Mouse (Mus musculus): ENCODE data around the gene Chrd. TPM values are rescaled to one million over a fixed set of nuclear protein-coding genes. Genes with fewer than 3 reads are reported as not detected.

The Chrd gene
- polyA plus RNA-seq (2017; shearing (Covaris generic)) = not detected

DNA sequence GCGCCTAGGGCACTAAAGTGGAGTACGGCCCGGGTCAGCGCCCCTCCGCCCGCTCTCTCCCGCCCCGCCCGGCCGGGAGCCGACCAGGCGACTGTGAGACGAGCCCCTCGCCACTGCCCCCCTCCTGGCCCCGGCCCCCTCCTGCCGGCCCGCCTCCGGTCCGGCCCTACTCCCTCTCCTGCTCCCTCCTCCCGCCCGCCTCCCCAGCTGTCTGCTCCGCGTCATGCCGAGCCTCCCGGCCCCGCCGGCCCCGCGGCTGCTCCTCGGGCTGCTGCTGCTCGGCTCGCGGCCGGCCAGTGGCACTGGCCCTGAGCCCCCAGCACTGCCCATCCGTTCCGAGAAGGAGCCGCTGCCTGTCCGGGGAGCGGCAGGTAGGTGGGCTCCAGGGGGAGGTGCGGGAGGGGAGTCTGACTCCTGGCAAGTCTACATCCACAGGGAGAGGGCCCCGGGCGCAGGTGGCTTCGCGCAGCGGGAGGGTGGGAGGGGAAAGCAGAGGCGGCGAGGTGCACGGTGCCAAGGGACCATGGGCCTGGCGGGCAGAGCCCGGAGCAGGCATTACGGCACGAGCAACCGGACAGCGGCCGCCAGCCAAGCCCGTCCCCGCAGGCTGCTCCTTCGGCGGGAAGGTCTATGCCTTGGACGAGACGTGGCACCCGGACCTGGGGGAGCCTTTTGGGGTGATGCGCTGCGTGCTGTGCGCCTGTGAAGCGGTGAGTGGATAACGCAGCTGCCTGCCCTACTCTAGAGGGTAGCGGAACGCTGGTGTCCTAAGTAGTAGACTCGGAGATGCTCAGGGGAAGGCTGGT is at the start of gene Chrd:
Gene Chrd (plus strand): TSS at position 203 of the 806 bp plus-strand sequence.

GRCm38 (mm10) chr16:20693111-20693701 is 39.7 kb upstream of the Chrd start, which contains the start of gene Fam131a:
Gene Fam131a, plus strand, starts transcription at chr16:20693241.

GRCm38 (mm10) chr16:20717181-20717977 is 15.5 kb upstream of the Chrd start, which contains the start of the genes Polr2h and Clcn2:
Gene Polr2h, plus strand, starts transcription at chr16:20717665.
Gene Clcn2, minus strand, starts transcription at chr16:20717746.

DNA sequence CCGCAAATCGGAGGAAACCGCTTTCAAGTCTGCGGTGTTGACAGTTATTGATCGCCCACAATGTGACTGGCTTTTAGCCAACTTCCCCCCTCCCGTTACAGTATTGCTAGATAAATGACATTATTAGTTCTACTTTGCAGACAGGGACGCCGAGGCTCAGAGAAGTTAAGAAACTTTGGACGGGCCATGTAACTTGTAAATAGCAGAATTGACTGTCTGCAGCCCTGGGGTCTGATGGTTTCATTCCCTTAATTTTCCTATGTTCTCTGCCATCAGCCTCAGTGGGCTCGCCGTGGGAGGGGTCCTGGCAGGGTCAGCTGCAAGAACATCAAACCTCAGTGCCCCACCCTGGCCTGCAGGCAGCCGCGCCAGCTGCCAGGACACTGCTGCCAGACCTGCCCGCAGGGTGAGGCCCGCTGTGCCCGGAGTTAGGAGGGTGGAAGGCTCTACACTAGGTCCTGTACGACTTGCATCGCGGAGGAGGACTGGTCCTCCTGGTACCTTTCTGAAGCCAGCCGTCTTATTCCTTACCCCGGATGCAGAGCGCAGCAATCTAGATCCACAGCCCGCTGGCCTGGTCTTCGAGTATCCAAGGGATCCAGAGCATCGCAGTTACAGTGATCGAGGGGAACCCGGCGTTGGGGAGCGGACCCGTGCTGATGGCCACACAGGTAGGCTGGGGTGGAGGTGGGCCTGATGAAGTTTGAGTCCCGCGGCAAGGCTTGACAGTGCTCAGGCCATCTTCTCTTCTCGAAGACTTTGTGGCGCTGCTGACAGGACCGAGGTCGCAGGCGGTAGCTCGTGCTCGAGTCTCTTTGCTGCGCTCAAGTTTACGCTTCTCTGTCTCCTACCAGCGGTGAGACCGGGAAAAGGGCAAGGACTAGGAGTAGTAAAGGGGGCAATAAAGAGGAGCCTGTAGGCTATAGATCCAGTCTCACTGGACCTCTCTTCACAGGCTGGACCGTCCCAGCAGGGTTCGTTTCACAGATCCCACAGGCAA is 1.1 kb downstream of the Chrd start, which contains the start of gene Thpo:
Gene Thpo (minus strand): TSS at position 781 of the 1,000 bp plus-strand sequence.

Other genes starting within 250 kb of the Chrd start
- gene Eif2b5, start 234.3 kb upstream of the Chrd start, polyA plus RNA-seq (2017; shearing (Covaris generic)) = 51.8 TPM
- gene Dvl3, start 216.1 kb upstream of the Chrd start, polyA plus RNA-seq (2017; shearing (Covaris generic)) = 17.2 TPM
- 319 TPM for gene Ap2m1, start 197.6 kb upstream of the Chrd start, polyA plus RNA-seq (2017; shearing (Covaris generic))
- gene Abcf3, start 184.6 kb upstream of the Chrd start, polyA plus RNA-seq (2017; shearing (Covaris generic)) = 102 TPM
- gene Vwa5b2, start 143.7 kb upstream of the Chrd start, polyA plus RNA-seq (2017; shearing (Covaris generic)) = not detected
- 5.6 TPM for gene Eef1akmt4, start 121.5 kb upstream of the Chrd start, polyA plus RNA-seq (2017; shearing (Covaris generic))
- not detected for gene Gm49333, start 121.5 kb upstream of the Chrd start, polyA plus RNA-seq (2017; shearing (Covaris generic))
- gene Alg3, start 121.4 kb upstream of the Chrd start, polyA plus RNA-seq (2017; shearing (Covaris generic)) = 16.9 TPM
- gene Camk2n2, start 111.8 kb upstream of the Chrd start, polyA plus RNA-seq (2017; shearing (Covaris generic)) = 0.97 TPM
- not detected for gene Ece2, start 103.3 kb upstream of the Chrd start, polyA plus RNA-seq (2017; shearing (Covaris generic))
- gene Psmd2, start 81.5 kb upstream of the Chrd start, polyA plus RNA-seq (2017; shearing (Covaris generic)) = 161 TPM
- gene Eif4g1, start 64.8 kb upstream of the Chrd start, polyA plus RNA-seq (2017; shearing (Covaris generic)) = 138 TPM
- gene Fam131a, start 39.9 kb upstream of the Chrd start, polyA plus RNA-seq (2017; shearing (Covaris generic)) = 1.5 TPM
- 38.1 TPM for gene Polr2h, start 15.5 kb upstream of the Chrd start, polyA plus RNA-seq (2017; shearing (Covaris generic))
- 1.9 TPM for gene Clcn2, start 15.4 kb upstream of the Chrd start, polyA plus RNA-seq (2017; shearing (Covaris generic))
- gene Thpo, start 1.4 kb downstream of the Chrd start, polyA plus RNA-seq (2017; shearing (Covaris generic)) = not detected